Mouse (Mus musculus): ENCODE results near the gene Thap7. TPM values are rescaled to one million over a fixed set of nuclear protein-coding genes. Genes with fewer than 3 reads are reported as not detected.
A peak's percentile ranks its signal among the peaks of the same experiment; 100 is the strongest.
"Not testable (repeated sequence)": the region's sequence is repeated elsewhere in the genome, so short reads cannot be mapped to it uniquely, and the experiment has no call there.

The Thap7 gene
- total RNA-seq, 2 experiments from 2014 or later = 33.2 to 34.8 TPM

- intact Hi-C loops (cut with DNase I) = no loop called here
- no peak for DNase-seq (ENCODE audit: extremely low spot score in 1 of 2, low spot score in 2 of 2)
Observed at GRCm38 (mm10) chr16:17542632-17543031, 11.7 kb upstream of the Thap7 start.

- intact Hi-C loops (cut with DNase I) = no loop called here
- no peak for DNase-seq (ENCODE audit: extremely low spot score in 1 of 2, low spot score in 2 of 2)
Observed at GRCm38 (mm10) chr16:17536584-17536983, 5.6 kb upstream of the Thap7 start.

GRCm38 (mm10) chr16:17532676-17533329 is 1.9 kb upstream of the Thap7 start:
- intact Hi-C loops (cut with DNase I) = no loop called here
- DNase-seq (ENCODE audit: extremely low spot score in 1 of 2, low spot score in 2 of 2) = no peak

- intact Hi-C loops (cut with DNase I) = no loop called here
- DNase-seq (ENCODE audit: extremely low spot score in 1 of 2, low spot score in 2 of 2) = no peak
Observed at GRCm38 (mm10) chr16:17532271-17532670, 1.3 kb upstream of the Thap7 start.

GRCm38 (mm10) chr16:17529981-17530586 is 852 bp downstream of the Thap7 start:
- intact Hi-C loops (cut with DNase I) = no loop called here
- no peak for DNase-seq (ENCODE audit: extremely low spot score in 1 of 2, low spot score in 2 of 2)

GRCm38 (mm10) chr16:17528276-17528675 is 2.7 kb downstream of the Thap7 start:
- intact Hi-C loops (cut with DNase I) = no loop called here
- no peak for DNase-seq (ENCODE audit: extremely low spot score in 1 of 2, low spot score in 2 of 2)

GRCm38 (mm10) chr16:17527606-17528005 is 3.3 kb downstream of the Thap7 start:
- DNase-seq (ENCODE audit: extremely low spot score in 1 of 2, low spot score in 2 of 2) = no peak
- intact Hi-C loops (cut with DNase I) = no loop called here

- intact Hi-C loops (cut with DNase I) = no loop called here
Observed at GRCm38 (mm10) chr16:17526223-17526622, 4.7 kb downstream of the Thap7 start.

GRCm38 (mm10) chr16:17525524-17525923 is 5.4 kb downstream of the Thap7 start:
- intact Hi-C loops (cut with DNase I) = no loop called here
- no peak for DNase-seq (ENCODE audit: extremely low spot score in 1 of 2, low spot score in 2 of 2)

More at GRCm38 (mm10) chr16:17526223-17526622, 4.7 kb downstream of the Thap7 start:
- DNase-seq (ENCODE audit: extremely low spot score in 1 of 2, low spot score in 2 of 2) = no peak

- intact Hi-C loops (cut with DNase I) = no loop called here
- DNase-seq (ENCODE audit: extremely low spot score in 1 of 2, low spot score in 2 of 2) = no peak
Observed at GRCm38 (mm10) chr16:17524156-17524555, 6.8 kb downstream of the Thap7 start.

GRCm38 (mm10) chr16:17518910-17519309 is 12.0 kb downstream of the Thap7 start:
- intact Hi-C loops (cut with DNase I) = no loop called here
- DNase-seq (ENCODE audit: extremely low spot score in 1 of 2, low spot score in 2 of 2) = no peak

- intact Hi-C loops (cut with DNase I) = no loop called here
- no peak for DNase-seq (ENCODE audit: extremely low spot score in 1 of 2, low spot score in 2 of 2)
Observed at GRCm38 (mm10) chr16:17511431-17511830, 19.5 kb downstream of the Thap7 start.

GRCm38 (mm10) chr16:17510686-17511085 is 20.2 kb downstream of the Thap7 start:
- intact Hi-C loops (cut with DNase I) = no loop called here
- no peak for DNase-seq (ENCODE audit: extremely low spot score in 1 of 2, low spot score in 2 of 2)

GRCm38 (mm10) chr16:17510143-17510542 is 20.8 kb downstream of the Thap7 start:
- intact Hi-C loops (cut with DNase I) = no loop called here
- DNase-seq (ENCODE audit: extremely low spot score in 1 of 2, low spot score in 2 of 2) = no peak

- DNase-seq (ENCODE audit: extremely low spot score in 1 of 2, low spot score in 2 of 2) = no peak
- intact Hi-C loops (cut with DNase I) = no loop called here
Observed at GRCm38 (mm10) chr16:17509240-17509597, 21.7 kb downstream of the Thap7 start.

GRCm38 (mm10) chr16:17508546-17509239 is 22.2 kb downstream of the Thap7 start, which contains the start of gene Lztr1:
Gene Lztr1 (plus strand): TSS chr16:17508688.
- peak; percentile 85 to 92 for DNase-seq (ENCODE audit: extremely low spot score in 1 of 2, low spot score in 2 of 2)
- intact Hi-C loops (cut with DNase I) = no loop called here

GRCm38 (mm10) chr16:17508031-17508430 is 22.9 kb downstream of the Thap7 start:
- DNase-seq (ENCODE audit: extremely low spot score in 1 of 2, low spot score in 2 of 2); intact Hi-C loops (cut with DNase I): not testable (repeated sequence)

GRCm38 (mm10) chr16:17507018-17507552 is 23.9 kb downstream of the Thap7 start:
- intact Hi-C loops (cut with DNase I) = no loop called here
- DNase-seq (ENCODE audit: extremely low spot score in 1 of 2, low spot score in 2 of 2) = no peak

- no peak for DNase-seq (ENCODE audit: extremely low spot score in 1 of 2, low spot score in 2 of 2)
- intact Hi-C loops (cut with DNase I) = no loop called here
Observed at GRCm38 (mm10) chr16:17502681-17503080, 28.3 kb downstream of the Thap7 start.
